Mouse (Mus musculus): ENCODE measurements around the gene Cdh5. TPM values are rescaled to one million over a fixed set of nuclear protein-coding genes. Genes with fewer than 3 reads are reported as not detected.

Gene Cdh5
- polyA plus RNA-seq, 1 experiment from 2014 or later: 14.6 TPM

DNA sequence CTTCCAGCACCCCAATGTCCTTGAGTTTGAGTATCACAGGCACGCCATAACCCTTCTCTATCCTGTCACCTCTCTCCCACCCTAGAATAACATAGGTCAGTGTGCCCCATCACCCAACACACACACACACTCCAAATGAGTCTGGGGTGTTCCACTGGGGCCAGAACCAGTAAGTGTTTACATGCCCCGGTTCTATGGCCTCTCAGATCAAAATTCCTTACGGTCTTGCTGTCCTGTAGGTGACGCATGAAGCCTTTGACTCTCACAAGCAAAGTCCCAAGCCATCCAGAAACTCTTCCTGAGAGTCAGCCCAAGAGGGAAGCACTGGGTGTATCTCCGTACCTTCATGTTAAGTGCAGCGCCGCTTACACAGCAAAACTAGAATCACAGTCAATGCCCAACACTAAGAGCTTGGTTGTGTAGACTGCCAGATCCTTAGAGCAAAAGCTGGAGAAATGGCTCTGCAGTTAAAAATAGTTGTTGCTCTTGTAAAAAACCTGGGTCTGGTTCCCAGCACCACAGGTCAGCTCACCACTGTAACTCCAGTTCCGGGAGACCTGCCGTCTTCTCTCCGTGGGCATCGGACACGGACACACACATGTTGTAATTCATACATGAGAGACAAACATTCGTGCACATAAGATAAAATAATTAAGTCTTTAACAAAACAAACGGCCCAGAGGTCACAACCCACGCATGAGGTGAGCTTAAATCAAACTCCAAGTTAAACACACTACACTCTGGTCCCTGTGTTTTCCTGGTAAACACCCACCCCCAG is 45.5 kb downstream of the Cdh5 start:
- Histone ChIP-seq H3K4me1 (replicated peaks) (no peaks in the 10 kb centered on the region), H3K4me2 (no peak overlapping the region), H3K9me3 (no peaks in the 10 kb centered on the region), H3K4me3 (no peak overlapping the region), H3K27ac (no peak overlapping the region), H3K36me3 (no peaks in the 10 kb centered on the region), H3K9ac (no peak overlapping the region), H3K27me3 (no peaks in the 10 kb centered on the region)
- 94% methylated on average over 15 of the region's 15 CpGs for WGBS
- ATAC-seq (ENCODE audit: low FRiP score): peak; percentile 49; the same call in 1 of the 2 replicates

DNA sequence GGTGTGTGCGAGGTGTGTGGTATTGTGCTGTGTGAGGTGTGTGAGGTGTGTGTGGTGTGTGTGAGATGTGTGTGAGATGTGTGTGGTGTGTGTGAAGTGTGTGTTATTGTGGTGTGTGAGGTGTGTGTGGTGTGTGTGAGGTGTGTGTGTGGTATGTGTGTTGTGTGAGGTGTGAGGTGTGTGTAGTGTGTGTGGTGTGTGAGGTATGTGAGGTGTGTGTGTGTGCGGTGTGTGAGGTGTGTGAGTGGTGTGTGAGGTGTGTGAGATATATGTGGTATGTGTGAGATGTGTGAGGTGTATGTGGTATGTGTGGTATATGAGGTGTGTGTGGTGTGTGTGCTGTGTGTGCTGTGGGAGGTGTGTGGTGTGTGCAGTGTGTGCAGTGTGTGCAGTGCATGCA is 46.5 kb downstream of the Cdh5 start:
- 95% methylated on average over 2 of the region's 2 CpGs for WGBS
- Histone ChIP-seq H3K4me3 (no peak overlapping the region), H3K27ac (no peak overlapping the region), H3K9me3 (no peaks in the 10 kb centered on the region), H3K4me2 (no peak overlapping the region), H3K9ac (no peak overlapping the region), H3K36me3 (no peaks in the 10 kb centered on the region), H3K4me1 (replicated peaks) (no peaks in the 10 kb centered on the region), H3K27me3 (no peaks in the 10 kb centered on the region)
- ATAC-seq (ENCODE audit: low FRiP score): no peak

DNA sequence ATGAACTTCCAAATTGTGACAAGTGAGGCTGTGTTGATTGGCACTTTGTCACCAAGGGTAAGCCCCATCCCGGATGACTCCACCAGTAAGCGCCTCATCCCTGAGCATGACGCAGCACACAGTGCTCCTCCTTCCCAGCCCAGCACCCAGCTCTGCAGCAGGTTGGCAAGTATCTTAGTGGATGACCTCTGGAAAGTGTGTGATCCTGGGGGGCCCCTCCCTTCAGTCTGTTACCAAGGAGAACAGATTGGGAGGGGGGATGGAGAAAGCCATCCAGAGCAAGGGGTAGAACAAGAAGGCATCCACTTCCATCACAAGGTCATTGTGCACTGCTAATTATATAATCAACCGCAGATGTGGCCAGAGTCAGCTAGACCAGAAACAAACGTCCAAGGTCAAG is 59.3 kb downstream of the Cdh5 start:
- no peaks in the 10 kb centered on the region; the same call in 1 of the 2 replicates for H3K27me3 ChIP-seq
- H3K27ac ChIP-seq: no peak overlapping the region
- no peak overlapping the region for H3K4me3 ChIP-seq
- no peak for ATAC-seq (ENCODE audit: low FRiP score)
- no peaks in the 10 kb centered on the region for H3K9me3 ChIP-seq
- no peak overlapping the region for H3K4me2 ChIP-seq
- no peaks in the 10 kb centered on the region for H3K36me3 ChIP-seq
- no peak overlapping the region for H3K9ac ChIP-seq
- no peaks in the 10 kb centered on the region for H3K4me1 ChIP-seq (replicated peaks)
- 72% methylated on average over 5 of the region's 5 CpGs for WGBS

DNA sequence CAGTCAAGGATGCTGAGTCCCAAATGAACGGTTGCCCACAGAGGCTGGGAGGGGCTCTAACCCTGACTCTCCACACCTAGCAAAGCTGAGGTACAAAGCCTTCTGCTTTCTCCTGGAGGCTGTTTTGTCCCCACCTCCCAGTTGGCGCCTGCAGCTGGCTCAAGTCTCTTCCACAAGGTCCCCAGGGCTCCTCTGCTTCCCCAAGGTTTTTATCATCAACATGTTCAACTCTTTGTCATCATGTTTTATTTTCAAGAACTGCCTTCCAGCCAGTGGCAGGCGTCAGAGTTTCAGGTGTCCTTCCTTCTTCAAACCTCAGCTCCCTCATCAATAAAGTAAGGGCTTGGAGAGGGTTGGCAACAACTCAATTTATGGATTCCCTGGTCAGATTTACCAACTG is 68.0 kb downstream of the Cdh5 start:
- no peak overlapping the region for H3K4me3 ChIP-seq
- ATAC-seq (ENCODE audit: low FRiP score): no peak
- WGBS: 73% methylated on average over 3 of the region's 3 CpGs
- no peaks in the 10 kb centered on the region for H3K36me3 ChIP-seq
- no peaks in the 10 kb centered on the region for H3K9me3 ChIP-seq
- peaks cover 41% of the 10 kb centered on the region for H3K27me3 ChIP-seq
- no peak overlapping the region; the same call in 1 of the 2 replicates for H3K9ac ChIP-seq
- H3K27ac ChIP-seq: no peak overlapping the region
- H3K4me1 ChIP-seq (replicated peaks): peaks cover 18% of the 10 kb centered on the region
- H3K4me2 ChIP-seq: no peak overlapping the region

DNA sequence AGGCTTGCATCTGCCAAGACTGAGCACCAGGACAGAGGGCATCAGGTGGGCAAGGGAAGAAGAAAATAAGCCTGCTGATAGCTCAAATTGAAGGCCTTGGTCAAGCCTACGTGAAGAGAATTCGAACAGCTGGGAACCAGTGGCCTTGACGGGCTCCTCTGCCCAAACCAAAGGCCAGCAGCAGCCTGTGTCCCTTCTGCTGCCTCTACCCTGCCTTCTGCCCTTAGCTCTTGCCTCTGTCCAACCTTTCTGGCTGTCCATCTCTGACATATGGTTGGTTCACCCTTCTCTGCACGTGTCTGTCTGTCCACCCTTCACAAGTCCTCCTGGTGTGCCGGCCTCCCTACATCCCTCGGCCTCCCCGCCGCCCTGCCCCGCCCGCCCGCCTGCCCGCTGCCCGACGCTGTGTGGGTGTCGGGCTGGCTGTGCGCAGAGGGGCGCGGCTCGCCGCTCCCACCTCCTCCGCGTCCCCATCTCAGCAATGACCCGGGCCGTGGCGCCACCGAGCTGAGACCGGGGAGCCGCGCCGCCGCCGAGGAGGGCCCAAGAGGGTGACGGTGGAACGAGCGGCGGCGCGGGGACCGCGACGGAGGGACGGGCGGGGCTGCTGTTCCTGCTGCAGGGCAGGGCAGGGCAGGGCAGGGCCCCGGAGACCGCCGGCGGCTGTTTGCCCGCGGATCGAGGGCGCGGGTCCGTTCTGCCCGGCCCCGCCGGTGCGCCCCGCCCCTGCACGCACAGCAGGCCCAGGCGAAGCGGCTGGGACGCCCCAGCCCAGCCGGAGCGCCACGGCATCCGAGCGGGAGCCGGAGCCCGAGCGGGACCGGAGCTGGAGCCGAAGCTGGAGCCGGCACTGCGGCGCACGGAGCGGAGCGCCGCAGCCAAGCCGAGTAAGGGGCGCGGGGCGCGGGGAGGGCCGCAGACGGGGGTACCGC is 69.0 kb downstream of the Cdh5 start, which contains the start of gene Bean1:
Gene Bean1, plus strand, starts transcription at position 325 of the 932 bp plus-strand sequence.
- peak within 1 kb of the TSS; percentile 85 for H3K4me2 ChIP-seq
- H3K4me1 ChIP-seq (replicated peaks): peaks cover 18% of the 10 kb centered on the region
- WGBS: under 1% methylated on average over 66 of the region's 87 CpGs
- peaks cover 41% of the 10 kb centered on the region for H3K27me3 ChIP-seq
- H3K9me3 ChIP-seq: no peaks in the 10 kb centered on the region
- peak; percentile 89 for ATAC-seq (ENCODE audit: low FRiP score)
- no peaks in the 10 kb centered on the region for H3K36me3 ChIP-seq
- H3K27ac ChIP-seq: peak within 1 kb of the TSS; percentile 78
- peak within 1 kb of the TSS; percentile 87 for H3K9ac ChIP-seq
- H3K4me3 ChIP-seq: peak within 1 kb of the TSS; percentile 70

DNA sequence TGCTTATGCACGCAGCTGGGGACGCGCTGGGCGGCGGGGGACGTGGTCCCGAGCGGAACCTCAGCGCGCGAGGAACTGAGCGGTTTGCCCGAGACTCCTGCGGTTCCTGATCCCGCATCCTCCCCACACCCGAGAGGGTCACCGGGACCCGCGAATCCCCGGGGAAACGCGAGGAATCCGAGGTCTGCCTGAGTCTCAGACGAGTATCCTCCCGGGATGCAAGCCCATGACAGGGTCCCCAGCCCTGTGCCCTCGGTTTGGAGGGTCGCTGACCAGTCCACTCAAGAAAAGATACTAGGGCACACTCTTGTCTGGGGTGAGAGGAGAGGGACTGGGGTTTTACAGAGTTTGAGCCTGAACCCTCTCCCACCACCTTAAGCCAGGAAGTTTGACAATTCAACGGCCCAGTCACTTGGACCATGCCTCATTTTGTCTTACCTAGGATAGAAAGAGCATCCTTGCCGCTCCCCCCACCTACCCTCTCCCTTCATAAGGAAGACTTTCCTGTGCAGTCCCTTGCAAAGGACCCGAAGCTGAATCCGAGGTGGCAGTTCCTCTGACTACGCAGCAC is 69.7 kb downstream of the Cdh5 start:
- Histone ChIP-seq H3K27me3 (peaks cover 41% of the 10 kb centered on the region), H3K4me3 (peak overlapping the region; percentile 70), H3K27ac (peak overlapping the region; percentile 78), H3K4me1 (replicated peaks) (peaks cover 18% of the 10 kb centered on the region), H3K4me2 (peak overlapping the region; percentile 85), H3K36me3 (no peaks in the 10 kb centered on the region), H3K9ac (peak overlapping the region; percentile 87), H3K9me3 (no peaks in the 10 kb centered on the region)
- peak; percentile 6; the same call in 1 of the 2 replicates for ATAC-seq (ENCODE audit: low FRiP score)
- 4% methylated on average over 32 of the region's 32 CpGs for WGBS

DNA sequence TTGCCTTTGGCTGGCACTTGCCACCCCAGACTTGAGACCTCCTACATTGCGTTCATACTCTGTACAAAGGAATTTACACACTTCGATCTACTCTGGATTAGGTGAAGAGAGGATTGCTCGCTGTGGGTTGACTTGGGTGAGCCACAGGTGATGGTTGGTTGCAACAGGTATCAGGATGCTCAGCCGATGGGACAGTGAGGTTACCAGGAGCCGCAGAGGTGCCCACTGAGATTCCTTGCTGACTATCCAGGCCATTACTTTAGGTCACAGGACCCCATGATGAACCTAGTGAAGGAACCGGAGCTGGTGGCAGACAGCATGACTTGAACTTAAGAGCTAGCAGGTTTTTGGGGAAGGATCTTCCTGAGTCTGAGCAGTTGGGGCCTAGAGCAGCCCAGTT is 71.0 kb downstream of the Cdh5 start:
- no peak for ATAC-seq (ENCODE audit: low FRiP score)
- H3K4me2 ChIP-seq: no peak overlapping the region
- H3K27me3 ChIP-seq: peaks cover 41% of the 10 kb centered on the region
- no peak overlapping the region for H3K4me3 ChIP-seq
- H3K9ac ChIP-seq: no peak overlapping the region
- peaks cover 18% of the 10 kb centered on the region for H3K4me1 ChIP-seq (replicated peaks)
- no peaks in the 10 kb centered on the region for H3K9me3 ChIP-seq
- H3K27ac ChIP-seq: no peak overlapping the region
- H3K36me3 ChIP-seq: no peaks in the 10 kb centered on the region
- WGBS: 96% methylated on average over 6 of the region's 6 CpGs

DNA sequence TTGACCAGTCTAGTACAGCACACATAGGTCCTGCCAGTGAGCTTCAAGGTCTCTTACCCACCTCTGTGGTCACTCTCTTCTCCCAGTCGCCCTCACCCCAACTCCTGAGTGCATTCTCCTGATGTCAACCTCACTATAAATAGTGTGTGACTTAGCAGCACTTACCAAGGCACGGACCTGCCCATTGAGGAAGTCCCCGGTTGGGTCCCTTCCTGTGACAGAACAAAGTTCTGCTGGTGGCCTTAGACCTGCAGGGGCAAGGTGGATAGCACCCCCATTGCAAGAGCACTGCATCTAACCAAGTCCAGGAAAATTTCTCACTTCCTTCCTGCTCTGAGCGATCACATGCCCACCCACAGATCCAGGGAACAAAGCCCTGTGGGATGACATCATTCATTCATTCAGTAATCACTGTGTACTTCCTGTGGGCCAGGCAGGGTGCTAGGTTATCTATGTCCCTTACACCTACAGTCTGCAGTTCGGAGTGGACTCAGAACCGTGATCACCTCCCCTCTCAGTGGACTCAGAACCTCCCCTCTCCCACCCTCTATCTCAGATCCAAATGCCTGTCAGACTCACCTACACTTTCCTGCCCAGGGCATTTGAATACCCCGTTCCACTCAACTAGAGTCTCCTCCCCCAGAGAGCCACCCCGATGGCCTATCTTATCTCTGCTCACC is 74.6 kb downstream of the Cdh5 start:
- 81% methylated on average over 8 of the region's 8 CpGs for WGBS
- Histone ChIP-seq H3K4me1 (replicated peaks) (peaks cover 10% of the 10 kb centered on the region), H3K4me3 (no peak overlapping the region), H3K36me3 (no peaks in the 10 kb centered on the region), H3K4me2 (no peak overlapping the region), H3K27ac (no peak overlapping the region), H3K9me3 (no peaks in the 10 kb centered on the region), H3K27me3 (peaks cover 26% of the 10 kb centered on the region), H3K9ac (no peak overlapping the region)
- no peak for ATAC-seq (ENCODE audit: low FRiP score)

DNA sequence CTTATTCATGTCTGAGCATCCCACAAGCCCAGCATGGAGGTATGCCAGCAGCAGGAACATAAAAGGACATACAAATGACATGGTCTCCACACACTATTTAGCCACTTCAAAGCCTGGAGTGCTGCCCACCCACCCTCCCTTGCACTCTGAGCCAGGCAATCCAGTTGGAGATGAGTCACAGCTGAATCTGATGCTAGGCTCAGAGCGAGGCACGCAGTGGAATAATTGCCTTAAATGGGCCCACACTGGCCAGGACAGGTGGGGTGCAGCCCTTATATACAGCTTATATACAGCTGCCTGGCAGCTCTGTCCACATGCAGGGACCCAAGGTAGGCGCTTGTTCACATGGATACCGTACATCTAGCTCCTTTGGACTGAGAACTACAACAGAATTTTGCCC is 75.6 kb downstream of the Cdh5 start:
- peaks cover 18% of the 10 kb centered on the region for H3K27me3 ChIP-seq
- H3K4me3 ChIP-seq: no peak overlapping the region
- no peak overlapping the region for H3K4me2 ChIP-seq
- H3K4me1 ChIP-seq (replicated peaks): peaks cover 3% of the 10 kb centered on the region; the same call in 1 of the 2 replicates
- no peak overlapping the region for H3K9ac ChIP-seq
- H3K27ac ChIP-seq: no peak overlapping the region
- H3K9me3 ChIP-seq: no peaks in the 10 kb centered on the region
- no peak for ATAC-seq (ENCODE audit: low FRiP score)
- 94% methylated on average over 4 of the region's 4 CpGs for WGBS
- no peaks in the 10 kb centered on the region for H3K36me3 ChIP-seq

DNA sequence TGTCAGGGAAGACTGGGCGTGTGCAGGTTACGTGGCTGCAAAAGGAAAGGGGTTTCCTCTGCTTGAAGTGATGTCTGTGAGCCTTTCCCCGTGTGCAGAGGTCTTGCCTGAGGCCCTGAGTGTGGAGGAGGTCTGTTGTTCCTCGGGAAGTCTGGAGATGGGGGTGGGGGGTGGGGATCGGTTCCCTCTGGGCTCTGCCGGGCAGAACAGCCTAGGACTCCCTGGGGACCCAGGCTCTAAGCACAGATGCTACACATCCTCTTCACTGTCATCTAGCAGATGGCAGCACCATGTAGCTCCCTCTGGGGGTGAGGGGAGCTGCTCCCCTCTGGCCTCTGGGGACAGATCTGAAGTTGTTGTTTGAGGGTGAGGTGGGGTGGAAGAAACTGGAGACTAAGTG is 83.5 kb downstream of the Cdh5 start:
- H3K9ac ChIP-seq: no peak overlapping the region
- no peak overlapping the region for H3K4me2 ChIP-seq
- H3K27ac ChIP-seq: peak overlapping the region; percentile 23; the same call in 1 of the 2 replicates
- ATAC-seq (ENCODE audit: low FRiP score): peak; percentile 50; the same call in 1 of the 2 replicates
- no peak overlapping the region for H3K4me3 ChIP-seq
- H3K27me3 ChIP-seq: peaks cover 11% of the 10 kb centered on the region
- no peaks in the 10 kb centered on the region for H3K9me3 ChIP-seq
- peaks cover 8% of the 10 kb centered on the region for H3K4me1 ChIP-seq (replicated peaks)
- 24% methylated on average over 6 of the region's 6 CpGs for WGBS
- no peaks in the 10 kb centered on the region for H3K36me3 ChIP-seq

DNA sequence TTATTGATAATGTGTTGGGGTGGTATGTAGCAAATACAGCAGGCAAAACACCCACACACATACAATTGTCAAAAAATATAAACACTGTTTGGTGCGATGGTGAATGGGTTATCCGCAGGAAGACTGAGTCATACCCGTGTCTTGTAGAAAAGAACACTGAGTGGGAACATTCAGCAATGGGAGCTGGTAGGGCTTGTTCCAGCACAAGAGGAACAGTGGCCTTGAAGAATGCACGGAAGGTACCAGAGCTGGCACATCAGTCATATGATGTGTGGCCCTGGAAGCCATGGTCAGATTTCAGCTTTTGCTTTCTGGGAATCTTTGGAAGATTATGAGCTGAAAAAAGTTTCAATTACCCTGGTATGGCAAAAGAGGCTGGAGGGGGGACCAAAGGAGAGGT is 85.4 kb downstream of the Cdh5 start:
- H3K4me2 ChIP-seq: no peak overlapping the region
- H3K4me1 ChIP-seq (replicated peaks): peaks cover 19% of the 10 kb centered on the region
- ATAC-seq (ENCODE audit: low FRiP score): no peak
- no peak overlapping the region for H3K27ac ChIP-seq
- no peak overlapping the region for H3K9ac ChIP-seq
- H3K4me3 ChIP-seq: no peak overlapping the region
- H3K9me3 ChIP-seq: no peaks in the 10 kb centered on the region
- H3K36me3 ChIP-seq: no peaks in the 10 kb centered on the region
- H3K27me3 ChIP-seq: peaks cover 11% of the 10 kb centered on the region
- WGBS: 91% methylated on average over 4 of the region's 4 CpGs

DNA sequence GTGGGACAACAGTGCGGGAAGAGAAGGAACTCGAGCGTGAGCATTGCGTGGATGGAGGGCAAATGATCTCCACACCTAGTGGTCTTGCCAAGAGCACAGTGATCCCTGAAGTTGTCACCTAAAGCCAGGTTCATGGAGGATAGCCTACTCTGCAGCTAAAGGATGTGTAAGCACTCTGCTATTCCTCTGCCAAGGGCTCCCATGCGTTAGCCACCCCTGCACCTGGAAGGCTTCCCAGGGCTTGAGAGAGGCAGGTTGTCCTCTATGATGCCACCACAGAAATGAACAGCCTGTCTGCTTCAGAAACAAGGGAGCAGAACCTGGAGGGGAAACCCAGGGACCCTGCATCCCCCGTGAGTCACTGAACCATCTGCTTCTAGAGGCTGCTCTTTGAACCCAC is 86.2 kb downstream of the Cdh5 start:
- H3K9ac ChIP-seq: no peak overlapping the region
- no peak overlapping the region for H3K4me2 ChIP-seq
- ATAC-seq (ENCODE audit: low FRiP score): no peak
- H3K9me3 ChIP-seq: no peaks in the 10 kb centered on the region
- no peak overlapping the region for H3K27ac ChIP-seq
- WGBS: 92% methylated on average over 6 of the region's 6 CpGs
- H3K4me1 ChIP-seq (replicated peaks): peaks cover 23% of the 10 kb centered on the region
- H3K36me3 ChIP-seq: no peaks in the 10 kb centered on the region
- peaks cover 8% of the 10 kb centered on the region for H3K27me3 ChIP-seq
- H3K4me3 ChIP-seq: no peak overlapping the region

Measured in hindbrain, embryonic 13.5 days (tissue).